In genomic region chr8:107048061-107048941, GRCm38 (mm10) we compare ENCODE assay signal across 7 mouse cellular contexts. TPM values are rescaled to one million over a fixed set of nuclear protein-coding genes. Genes with fewer than 3 reads are reported as not detected.
DNase-seq lines count a peak whose midpoint lies in the region; ATAC-seq and TF ChIP-seq lines count a peak whose summit lies in the region.

Gene Pdf (minus strand): TSS chr8:107048614.

- H3K36me3 ChIP-seq in embryonic facial prominence, embryonic 12.5 days, result peaks cover 76% of the 10 kb centered on the region
- H3K36me3 ChIP-seq in kidney, adult 2 months (ENCODE audit: control insufficient read depth, insufficient read depth, low read length), result peaks cover 7% of the 10 kb centered on the region
- peaks cover 43% of the 10 kb centered on the region for H3K36me3 ChIP-seq in limb, embryonic 11.5 days (ENCODE audit: control insufficient read depth, insufficient read depth, low read length)
- H3K36me3 ChIP-seq in midbrain, embryonic 13.5 days, result peaks cover 81% of the 10 kb centered on the region

- H3K4me1 ChIP-seq in embryonic facial prominence, embryonic 12.5 days, result peaks cover 8% of the 10 kb centered on the region
- H3K4me1 ChIP-seq in kidney, adult 2 months (ENCODE audit: control insufficient read depth, insufficient read depth, low read length), result peaks cover 5% of the 10 kb centered on the region; the same call in 1 of the 2 replicates
- no peaks in the 10 kb centered on the region for H3K4me1 ChIP-seq in limb, embryonic 11.5 days (ENCODE audit: control insufficient read depth, insufficient read depth, low read length)
- H3K4me1 ChIP-seq in midbrain, embryonic 13.5 days (replicated peaks), result peaks cover 24% of the 10 kb centered on the region

- peak within 1 kb of the TSS; percentile 94 for H3K27ac ChIP-seq in embryonic facial prominence, embryonic 12.5 days
- H3K27ac ChIP-seq in kidney, adult 2 months (ENCODE audit: insufficient read depth, low read depth, low read length), result peak within 1 kb of the TSS; percentile 66
- H3K27ac ChIP-seq in limb, embryonic 11.5 days (replicated peaks; ENCODE audit: low read depth, low read length), result peak within 1 kb of the TSS; percentile 88
- H3K27ac ChIP-seq in midbrain, embryonic 13.5 days, result peak within 1 kb of the TSS; percentile 91

- TF ChIP-seq POLR2A in kidney, adult 2 months (IDR thresholded peaks at IDR 0.05; ENCODE audit: low read depth, low read length), result peak; percentile 47

- H3K9ac ChIP-seq in embryonic facial prominence, embryonic 12.5 days, result peak within 1 kb of the TSS; percentile 77
- H3K9ac ChIP-seq in limb, embryonic 11.5 days (ENCODE audit: low read length), result peak within 1 kb of the TSS; percentile 82
- H3K9ac ChIP-seq in midbrain, embryonic 13.5 days (replicated peaks), result peak within 1 kb of the TSS; percentile 82

- H3K4me3 ChIP-seq in embryonic facial prominence, embryonic 12.5 days, result peak within 1 kb of the TSS; percentile 66
- peak within 1 kb of the TSS; percentile 74 for H3K4me3 ChIP-seq in kidney, adult 2 months (ENCODE audit: insufficient read depth, low read depth, low read length)
- peak within 1 kb of the TSS; percentile 83 for H3K4me3 ChIP-seq in limb, embryonic 11.5 days (ENCODE audit: low read depth, low read length)
- peak within 1 kb of the TSS; percentile 79 for H3K4me3 ChIP-seq in midbrain, embryonic 13.5 days (replicated peaks)

- peak; percentile 83 for ATAC-seq in embryonic facial prominence, embryonic 12.5 days (ENCODE audit: insufficient number of reproducible peaks, insufficient read depth, low FRiP score, low TSS enrichment)
- peak; percentile 75 for ATAC-seq in limb, embryonic 11.5 days (ENCODE audit: insufficient number of reproducible peaks, low FRiP score, low TSS enrichment, low read depth)
- ATAC-seq in midbrain, embryonic 13.5 days, result peak; percentile 89

- under 1% methylated on average over 87 of the region's 87 CpGs for whole genome bisulfite sequencing in embryonic facial prominence, embryonic 12.5 days
- WGBS in kidney, adult 2 months, result under 1% methylated on average over 87 of the region's 87 CpGs
- WGBS in limb, embryonic 11.5 days, result under 1% methylated on average over 87 of the region's 87 CpGs
- WGBS in midbrain, embryonic 13.5 days, result under 1% methylated on average over 87 of the region's 87 CpGs

- DNase-seq in adrenal gland, postnatal 25 days, result peak; percentile 85
- DNase-seq in heart, adult 18-20 months, result peak; percentile 85 to 88
- peak; percentile 86 for DNase-seq in kidney, adult 2 months
- peak; percentile 79 for DNase-seq in limb, embryonic 11.5 days (ENCODE audit: low spot score)
- peak; percentile 52 for DNase-seq in spleen, adult 12 weeks (ENCODE audit: low spot score)

- H3K4me2 ChIP-seq in embryonic facial prominence, embryonic 12.5 days (replicated peaks), result peak within 1 kb of the TSS; percentile 90
- H3K4me2 ChIP-seq in limb, embryonic 11.5 days (ENCODE audit: low read depth, severe bottlenecking), result peak within 1 kb of the TSS; percentile 71
- peak within 1 kb of the TSS; percentile 78 for H3K4me2 ChIP-seq in midbrain, embryonic 13.5 days (replicated peaks)

- no peak for TF ChIP-seq CTCF in kidney, adult 2 months (conservative IDR thresholded peaks at IDR 0.05; ENCODE audit: insufficient read depth, insufficient read length, low read depth, low read length)

- H3K27me3 ChIP-seq in embryonic facial prominence, embryonic 12.5 days, result no peaks in the 10 kb centered on the region
- no peaks in the 10 kb centered on the region for H3K27me3 ChIP-seq in kidney, adult 2 months (replicated peaks; ENCODE audit: control insufficient read depth, insufficient read depth, low read length)
- no peaks in the 10 kb centered on the region for H3K27me3 ChIP-seq in limb, embryonic 11.5 days (ENCODE audit: control insufficient read depth, insufficient read depth, low read length)
- no peaks in the 10 kb centered on the region for H3K27me3 ChIP-seq in midbrain, embryonic 13.5 days

- no peaks in the 10 kb centered on the region for H3K9me3 ChIP-seq in embryonic facial prominence, embryonic 12.5 days
- H3K9me3 ChIP-seq in limb, embryonic 11.5 days (ENCODE audit: control insufficient read depth, low read length), result no peaks in the 10 kb centered on the region
- H3K9me3 ChIP-seq in midbrain, embryonic 13.5 days, result no peaks in the 10 kb centered on the region

RNA-seq across cellular contexts. Expression of gene Pdf, which starts in this region (rescaled TPM):
- total RNA-seq in adrenal gland, postnatal 25 days (2021), result 41.0 and 63.8 TPM in 2 replicates
- 53.2 and 57.4 TPM in 2 replicates for polyA plus RNA-seq in embryonic facial prominence, embryonic 12.5 days (2016; fragmentation: Nextera tagmentation; extraction: Ambion mirVana)
- total RNA-seq in heart, adult 18-20 months (2021), result 10 to 100 TPM; 64.3 to 77.4 TPM
- 39.5 and 43.4 TPM in 2 replicates for polyA plus RNA-seq in kidney, adult 2 months (2012; rRNA removed)
- 53.7 and 54.2 TPM in 2 replicates for polyA plus RNA-seq in limb, embryonic 11.5 days (2014; fragmentation: Nextera tagmentation; extraction: Ambion mirVana)
- polyA plus RNA-seq in midbrain, embryonic 13.5 days (2015; fragmentation: Nextera tagmentation; extraction: Ambion mirVana), result 32.8 and 36.8 TPM in 2 replicates

Comparison
In these comparisons a context has a peak if more than half of its experiments do, and no peak if none do; other contexts are left out.
1. Peak in every context shown above with its lines: DNase-seq, ATAC-seq, H3K4me3 ChIP-seq and H3K27ac ChIP-seq.